Mouse (Mus musculus) ES-E14 (cell line): ENCODE measurements around the gene Fam185a.

ENCODE experiments used
- CHD2 ChIP-seq: IDR thresholded peaks from 2 replicates; pipeline ENCODE4 v1.6.1; 2014; ENCODE audit warnings: mild to moderate bottlenecking, low read depth, low read length, inconsistent platforms
- HCFC1 ChIP-seq: IDR thresholded peaks from 2 replicates; pipeline ENCODE4 v1.6.1; 2012; ENCODE audit warnings: low read length, inconsistent platforms, borderline replicate concordance; ENCODE audit not compliant: insufficient read depth

DNA sequence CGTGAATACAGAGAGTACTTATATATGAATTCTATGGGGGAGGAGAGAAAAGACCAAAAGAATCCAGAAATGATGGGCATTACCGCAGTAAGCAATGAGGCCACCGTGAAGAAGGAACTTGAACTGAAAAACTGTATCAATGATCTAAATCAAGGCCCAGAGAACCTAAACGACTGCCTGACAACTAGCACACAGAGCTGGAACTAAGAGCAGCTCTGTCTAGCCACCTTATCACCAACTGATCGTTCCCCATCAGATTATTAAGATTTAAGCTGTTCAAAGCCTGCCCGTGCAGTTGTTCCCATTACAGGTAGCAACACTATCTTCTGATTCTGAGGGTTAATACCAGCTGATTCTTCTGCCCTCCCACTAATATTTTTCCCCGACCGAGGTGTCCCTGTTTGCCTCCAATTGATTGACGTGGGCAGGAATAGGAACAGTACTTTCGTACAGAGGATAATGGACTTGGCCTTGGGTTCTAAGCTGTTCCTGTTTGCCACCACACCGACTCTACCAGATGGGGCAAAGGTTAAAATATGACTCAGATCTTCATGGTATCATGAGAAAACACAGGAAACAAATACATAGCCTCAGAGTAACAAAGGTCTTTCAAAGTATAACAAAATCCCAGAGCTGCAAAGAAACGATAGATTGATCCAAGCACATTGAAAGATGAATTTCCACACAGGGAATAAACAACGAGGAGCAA, 40.4 kb upstream of the Fam185a start:
- TF ChIP-seq HCFC1 (no peak), CHD2 (no peak)
